Mouse (Mus musculus) CH12.LX (cell line): ENCODE measurements around the gene Igf1r. TPM values are rescaled to one million over a fixed set of nuclear protein-coding genes. Genes with fewer than 3 reads are reported as not detected.

Experiments
- DNase-seq: peaks from one replicate; pipeline ENCODE4 v3.0.0-alpha.2; 2013; ENCODE audit errors: extremely low read depth
- H3K27ac ChIP-seq: 2 replicates; pipeline ENCODE4 v1.5.1; 2012; ENCODE audit warnings: low read depth, mild to moderate bottlenecking, control low read depth, moderate library complexity; ENCODE audit not compliant: insufficient read depth
- H3K27me3 ChIP-seq: replicated peaks from 2 replicates; pipeline ENCODE3; 2012; ENCODE audit warnings: inconsistent platforms
- H3K36me3 ChIP-seq, 2 experiments: replicated peaks in 1 of 2; 2 replicates each; pipeline versions ENCODE3 to v1.6.1; 2012; ENCODE audit warnings: inconsistent platforms in 1 of 2, low read length in 1 of 2, mild to moderate bottlenecking in 1 of 2, mixed read lengths in 1 of 2, moderate library complexity in 1 of 2; ENCODE audit not compliant: control insufficient read depth in 1 of 2, insufficient read depth in 1 of 2
- H3K4me1 ChIP-seq, 2 experiments: 2 replicates each; pipeline ENCODE4 v1.6.1; 2012; ENCODE audit warnings: inconsistent platforms in 1 of 2, moderate library complexity in 1 of 2; ENCODE audit not compliant: insufficient read depth in 2 of 2, control insufficient read depth in 1 of 2
- H3K4me2 ChIP-seq: 2 replicates; pipeline ENCODE4 v1.6.1; 2012; ENCODE audit warnings: low read depth, mild to moderate bottlenecking, control low read depth; ENCODE audit not compliant: poor library complexity, insufficient read depth, severe bottlenecking
- H3K4me3 ChIP-seq, 3 experiments: fragments of 150-350 bp in 1 of 3; sonication (generic) in 1 of 3; replicated peaks in 1 of 3; 2 replicates each; pipeline versions ENCODE3 to v1.5.1; 2011 to 2012; ENCODE audit warnings: low read depth in 2 of 3, low read length in 2 of 3, mild to moderate bottlenecking in 2 of 3, moderate library complexity in 2 of 3, control low read depth in 1 of 3, improper control_type of control experiment in 1 of 3, inconsistent platforms in 1 of 3, mixed read lengths in 1 of 3; ENCODE audit not compliant: poor library complexity in 1 of 3
- H3K79me2 ChIP-seq: replicated peaks from 2 replicates; pipeline ENCODE4 v1.6.1; 2012; ENCODE audit warnings: mild to moderate bottlenecking, moderate library complexity; ENCODE audit not compliant: control insufficient read depth, poor library complexity, insufficient read depth, severe bottlenecking; ENCODE audit errors: extremely low read depth
- H3K9ac ChIP-seq: 2 replicates; pipeline ENCODE4 v1.6.1; 2012; ENCODE audit warnings: low read depth, mild to moderate bottlenecking, control low read depth, moderate library complexity; ENCODE audit not compliant: insufficient read depth
- H3K9me3 ChIP-seq: replicated peaks from 2 replicates; pipeline ENCODE3; 2012; ENCODE audit warnings: low read length, inconsistent platforms, mixed read lengths
- BHLHE40 ChIP-seq: IDR thresholded peaks from 2 replicates; pipeline ENCODE4 v1.6.1; 2011; ENCODE audit warnings: mild to moderate bottlenecking, low read depth, low read length, improper control_type of control experiment
- CHD1 ChIP-seq: IDR thresholded peaks from 2 replicates; pipeline ENCODE4 v1.6.1; 2012; ENCODE audit warnings: low read depth, low read length, improper control_type of control experiment, inconsistent platforms
- CTCF ChIP-seq, 2 experiments: IDR thresholded peaks in 1 of 2; conservative IDR thresholded peaks in 1 of 2; 2 replicates each; pipeline ENCODE4 v1.5.1; 2011 to 2012; ENCODE audit warnings: low read depth in 2 of 2, low read length in 2 of 2, improper control_type of control experiment in 1 of 2, inconsistent platforms in 1 of 2, mild to moderate bottlenecking in 1 of 2, moderate library complexity in 1 of 2
- E2F4 ChIP-seq: IDR thresholded peaks from 2 replicates; pipeline ENCODE4 v1.6.1; 2011; ENCODE audit warnings: low read depth, low read length, improper control_type of control experiment; ENCODE audit not compliant: insufficient replicate concordance
- EP300 ChIP-seq: IDR thresholded peaks from 2 replicates; pipeline ENCODE4 v1.6.1; 2011; ENCODE audit warnings: low read length, improper control_type of control experiment
- ETS1 ChIP-seq: conservative IDR thresholded peaks from 2 replicates; pipeline ENCODE4 v1.6.1; 2012; ENCODE audit warnings: low read depth, mild to moderate bottlenecking, inconsistent platforms, low read length, improper control_type of control experiment, moderate library complexity
- GABPA ChIP-seq: IDR thresholded peaks from 2 replicates; pipeline ENCODE4 v1.6.1; 2012; ENCODE audit warnings: low read depth, low read length, improper control_type of control experiment, inconsistent platforms; ENCODE audit not compliant: insufficient replicate concordance
- HCFC1 ChIP-seq: IDR thresholded peaks from 2 replicates; pipeline ENCODE4 v1.6.1; 2012; ENCODE audit warnings: low read depth, mild to moderate bottlenecking, inconsistent platforms, low read length, improper control_type of control experiment
- IRF4 ChIP-seq: IDR thresholded peaks from 2 replicates; pipeline ENCODE4 v1.6.1; 2014; ENCODE audit warnings: low read depth, mild to moderate bottlenecking, inconsistent platforms, low read length, improper control_type of control experiment
- JUN ChIP-seq: IDR thresholded peaks from 2 replicates; pipeline ENCODE4 v1.6.1; 2011; ENCODE audit warnings: low read depth, mild to moderate bottlenecking, low read length, improper control_type of control experiment, moderate library complexity; ENCODE audit not compliant: insufficient read depth
- KAT2A ChIP-seq: IDR thresholded peaks from 2 replicates; pipeline ENCODE4 v1.6.1; 2012; ENCODE audit warnings: low read length, improper control_type of control experiment, inconsistent platforms; ENCODE audit not compliant: insufficient replicate concordance
- MAFK ChIP-seq: IDR thresholded peaks from 2 replicates; pipeline ENCODE4 v1.6.1; 2011; ENCODE audit warnings: low read length, improper control_type of control experiment; ENCODE audit not compliant: insufficient replicate concordance
- MAX ChIP-seq: IDR thresholded peaks from 2 replicates; pipeline ENCODE4 v1.6.1; 2011; ENCODE audit warnings: low read length, improper control_type of control experiment
- MEF2A ChIP-seq: IDR thresholded peaks from 2 replicates; pipeline ENCODE4 v1.6.1; 2014; ENCODE audit warnings: low read depth, mild to moderate bottlenecking, inconsistent platforms, low read length, improper control_type of control experiment, borderline replicate concordance
- MXI1 ChIP-seq: IDR thresholded peaks from 2 replicates; pipeline ENCODE4 v1.6.1; 2011; ENCODE audit warnings: mild to moderate bottlenecking, low read depth, low read length, improper control_type of control experiment
- MYC ChIP-seq: IDR thresholded peaks from 2 replicates; pipeline ENCODE4 v1.6.1; 2011; ENCODE audit warnings: low read depth, mild to moderate bottlenecking, improper control_type of control experiment, low read length
- PAX5 ChIP-seq: IDR thresholded peaks from 2 replicates; pipeline ENCODE4 v1.6.1; 2012; ENCODE audit warnings: low read length, inconsistent platforms, mixed read lengths
- POLR2A ChIP-seq: IDR thresholded peaks from 2 replicates; pipeline ENCODE4 v1.6.1; 2011; ENCODE audit warnings: low read depth, mild to moderate bottlenecking, improper control_type of control experiment, low read length
- POLR2AphosphoS2 ChIP-seq: IDR thresholded peaks from 2 replicates; pipeline ENCODE4 v1.6.1; 2011; ENCODE audit warnings: low read depth, low read length, improper control_type of control experiment
- RAD21 ChIP-seq: IDR thresholded peaks from 2 replicates; pipeline ENCODE4 v1.6.1; 2011; ENCODE audit warnings: low read depth, mild to moderate bottlenecking, low read length, improper control_type of control experiment, moderate library complexity
- SMC3 ChIP-seq: IDR thresholded peaks from 2 replicates; pipeline ENCODE4 v1.6.1; 2011; ENCODE audit warnings: low read depth, low read length, improper control_type of control experiment
- TBP ChIP-seq: conservative IDR thresholded peaks from 2 replicates; pipeline ENCODE4 v1.6.1; 2011; ENCODE audit warnings: low read depth, low read length, improper control_type of control experiment
- USF1 ChIP-seq: IDR thresholded peaks from 2 replicates; pipeline ENCODE4 v1.6.1; 2014; ENCODE audit warnings: low read depth, mild to moderate bottlenecking, inconsistent platforms, low read length, improper control_type of control experiment
- USF2 ChIP-seq: conservative IDR thresholded peaks from 2 replicates; pipeline ENCODE4 v1.6.1; 2011; ENCODE audit warnings: low read depth, low read length, improper control_type of control experiment
- ZMIZ1 ChIP-seq: IDR thresholded peaks from 2 replicates; pipeline ENCODE4 v1.6.1; 2012; ENCODE audit warnings: low read depth, mild to moderate bottlenecking, inconsistent platforms, low read length, improper control_type of control experiment
- ZNF384 ChIP-seq: IDR thresholded peaks from 2 replicates; pipeline ENCODE4 v1.6.1; 2012; ENCODE audit warnings: low read depth, low read length, improper control_type of control experiment, inconsistent platforms
- dilution Hi-C: fragments of 300-500 bp; cut with MboI; formaldehyde crosslinking; loops from 2 replicates; pipeline ENCODE4 v1.14.3; 2020; ENCODE audit warnings: low sequenced_read_pairs; ENCODE audit not compliant: extremely low pct_unique_long_range_greater_than_20kb, extremely low pct_ligation_motif_present
- in situ Hi-C: fragments of 300-500 bp; cut with MboI; formaldehyde crosslinking; loops from 3 replicates; pipeline ENCODE4 v1.14.3; 2019; ENCODE audit warnings: low sequenced_read_pairs, low pct_ligation_motif_present, low pct_unique_long_range_greater_than_20kb, mixed read lengths
- polyA plus RNA-seq: library from polyadenylated mRNA; unstranded; fragments of >175 nt; gene quantifications from 2 replicates; pipeline ENCODE4 v1.2.1, GENCODE M21; 2012; ENCODE audit warnings: low read depth; ENCODE audit not compliant: insufficient read length
- total RNA-seq, 2 experiments: library from RNA; depleted of rRNA; stranded (reverse); fragments of 300-350 nt in 1 of 2; fragments of >200 nt in 1 of 2; gene quantifications; 2 replicates each; pipeline ENCODE4 v1.2.3; 2012 to 2014

The Igf1r gene
- total and polyA plus RNA-seq, 3 experiments, result 0.19 to 1.6 (median 0.29) TPM

DNA sequence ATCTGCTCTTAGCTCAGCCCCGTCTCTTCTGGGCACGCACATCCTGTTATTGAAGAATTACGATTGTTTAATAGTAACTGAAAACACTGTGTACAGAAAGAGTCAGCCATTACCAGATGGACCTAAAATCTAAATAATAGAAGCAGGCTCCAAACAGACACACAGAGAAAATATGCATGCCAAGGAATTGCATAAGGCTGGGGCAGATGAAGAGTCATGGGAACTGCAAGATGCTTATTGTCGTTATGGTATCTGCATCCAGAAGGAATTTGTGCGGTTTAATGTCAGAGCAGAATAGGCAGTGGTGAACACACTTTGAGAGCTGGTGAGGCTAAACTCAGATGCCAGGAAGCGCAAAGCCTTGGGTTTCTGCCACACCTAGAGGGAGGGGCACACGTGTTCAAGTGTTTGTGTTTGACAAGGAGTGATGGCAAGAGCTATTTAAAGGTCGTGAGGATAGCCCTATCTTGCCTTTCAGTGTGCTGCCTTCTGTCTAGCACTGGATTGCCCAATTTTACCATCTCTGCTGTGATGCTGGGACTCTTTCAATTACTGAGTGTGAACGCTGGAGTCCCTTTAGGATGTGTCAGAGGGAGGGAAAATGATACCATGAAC is 44.7 kb upstream of the Igf1r start:
- Histone ChIP-seq H3K9me3 (no peaks in the 10 kb centered on the region), H3K4me2 (no peak overlapping the region), H3K27ac (no peak overlapping the region), H3K4me1 (no peaks in the 10 kb centered on the region), H3K36me3 (no peaks in the 10 kb centered on the region), H3K9ac (no peak overlapping the region)
- dilution Hi-C loops, result no loop called here
- TF ChIP-seq MAX (no peak), GABPA (no peak), MEF2A (no peak), SMC3 (no peak), JUN (no peak), CTCF (conservative IDR thresholded peaks at IDR 0.05 in 1 of 2, IDR thresholded peaks at IDR 0.05 in 1 of 2; ENCODE audit: low read depth in 2 of 2, low read length in 2 of 2) (no peak), E2F4 (no peak), KAT2A (no peak), RAD21 (no peak), USF2 (no peak), CHD1 (no peak), ZNF384 (no peak), ZMIZ1 (no peak), MYC (no peak), IRF4 (no peak), USF1 (no peak), EP300 (no peak)
- TF ChIP-seq, all 38 proteins: peak for 0
- no peaks in the 10 kb centered on the region for H3K79me2 ChIP-seq
- peaks cover 62% of the 10 kb centered on the region for H3K27me3 ChIP-seq
- in situ Hi-C loops, result no loop called here
- no peak for DNase-seq
- no peak overlapping the region for H3K4me3 ChIP-seq

DNA sequence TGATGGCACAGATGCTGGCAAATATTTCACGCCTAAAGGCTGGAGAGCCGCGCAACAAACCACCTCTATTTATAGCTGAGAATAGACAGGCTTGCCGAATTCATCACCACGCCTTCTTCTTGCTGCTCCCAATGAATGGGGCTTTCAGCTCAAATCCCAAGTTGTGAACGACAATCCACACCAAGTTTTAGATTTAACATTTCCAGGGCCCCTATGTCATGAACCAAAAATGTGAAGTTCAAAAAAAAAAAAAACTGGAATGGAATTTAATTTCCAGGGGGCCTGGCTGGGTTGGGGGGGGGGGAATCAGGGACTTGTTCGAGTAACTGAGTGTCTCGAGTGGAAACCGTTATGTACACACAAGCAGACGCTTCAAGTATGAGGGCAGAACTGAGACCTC is 42.1 kb upstream of the Igf1r start:
- H3K9ac ChIP-seq, result no peak overlapping the region
- no peak overlapping the region for H3K4me2 ChIP-seq
- in situ Hi-C loops (no loop called here), dilution Hi-C loops (no loop called here)
- TF ChIP-seq POLR2A (no peak), EP300 (no peak), PAX5 (no peak), HCFC1 (no peak), USF1 (no peak), POLR2AphosphoS2 (no peak), MAFK (no peak), MXI1 (no peak), ETS1 (no peak), TBP (no peak), GABPA (no peak), BHLHE40 (no peak)
- H3K79me2 ChIP-seq, result no peaks in the 10 kb centered on the region
- no peaks in the 10 kb centered on the region for H3K36me3 ChIP-seq
- DNase-seq, result no peak
- no peaks in the 10 kb centered on the region for H3K9me3 ChIP-seq
- H3K27ac ChIP-seq, result no peak overlapping the region
- H3K27me3 ChIP-seq, result peaks cover 71% of the 10 kb centered on the region
- no peak overlapping the region for H3K4me3 ChIP-seq
- no peaks in the 10 kb centered on the region for H3K4me1 ChIP-seq
